Mouse (Mus musculus) adrenal gland, postnatal 10 days (tissue): ENCODE data around the gene Crtac1. TPM values are rescaled to one million over a fixed set of nuclear protein-coding genes. Genes with fewer than 3 reads are reported as not detected.

Experiments used
- microRNA-seq: library from miRNA; unstranded; fragments of <30 nt; microRNA quantifications from one replicate; pipeline ENCODE4 v1.2.0, GENCODE M21; 2021
- total RNA-seq, 2 experiments: library from RNA; stranded (reverse); gene quantifications; 2 replicates each; pipeline ENCODE4 v1.2.3; 2021

The Crtac1 gene
- total RNA-seq, 2 experiments from 2014 or later, result 0.63 to 1.3 TPM

Small RNA genes lying within 50 kb of the gene (microRNA-seq; reads per million reads assigned to microRNA genes)
- gene Gm26339 (not detected), gene Mir3085 (not detected)

Other genes starting within 250 kb of the Crtac1 start
- 1 to 10 TPM; 5.1 to 6.2 TPM for gene Sfrp5, start 229.5 kb downstream of the Crtac1 start, total RNA-seq
- 1 to 10 TPM in 1 of 2 experiments, under 1 TPM in 1; 0.99 to 2.3 TPM for gene Golga7b, start 184.2 kb downstream of the Crtac1 start, total RNA-seq
- gene R3hcc1l, start 87.0 kb upstream of the Crtac1 start, total RNA-seq, result 10 to 100 TPM; 18.3 to 23.7 TPM
- 1 to 10 TPM; 1.8 to 2.7 TPM for gene Loxl4, start 181.0 kb upstream of the Crtac1 start, total RNA-seq